Comparison of ENCODE assay signal across 7 mouse cellular contexts in the genomic region with DNA sequence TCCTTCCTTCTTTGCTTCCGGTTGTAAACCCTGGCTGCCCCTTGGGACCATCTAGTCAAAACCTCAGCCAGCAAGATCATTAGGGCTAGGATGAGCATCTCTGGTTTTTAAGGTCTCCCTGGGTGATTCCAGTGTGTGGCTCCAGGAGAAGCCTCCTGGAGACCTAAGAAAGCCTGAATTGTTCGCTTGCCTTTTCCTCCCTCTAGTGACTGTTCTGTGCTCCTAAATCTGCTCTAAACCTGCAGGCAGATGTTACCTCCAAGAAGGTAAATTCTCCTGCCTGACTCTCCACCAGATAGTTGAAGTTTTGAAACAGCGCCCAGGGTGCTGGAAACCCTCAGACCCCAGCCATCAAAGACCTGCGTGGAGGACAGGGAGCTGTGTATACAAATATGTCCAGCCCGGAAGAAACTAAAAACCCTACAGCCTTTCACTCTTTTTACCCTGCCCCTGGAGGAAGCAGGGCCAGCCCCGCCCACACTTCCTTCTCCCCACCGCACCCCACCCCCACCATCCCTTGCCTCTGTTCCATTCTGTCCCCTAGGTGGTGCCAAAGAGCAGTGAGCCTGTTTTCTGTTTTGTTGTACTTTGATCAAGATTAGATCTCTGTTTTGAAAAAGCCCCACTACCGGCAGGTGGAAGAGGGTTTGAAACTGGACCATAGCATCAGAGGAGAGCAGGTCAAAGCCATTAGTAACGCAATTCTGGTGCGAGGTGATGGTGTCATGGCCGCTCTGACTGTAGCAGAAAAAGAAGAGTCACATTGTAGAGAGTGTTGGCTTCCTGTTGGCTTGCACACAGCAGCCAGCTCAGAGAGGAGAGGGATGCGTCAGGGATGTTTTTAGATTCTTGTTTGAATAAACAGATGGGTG. TPM values are rescaled to one million over a fixed set of nuclear protein-coding genes. Genes with fewer than 3 reads are reported as not detected.
DNase-seq lines count a peak whose midpoint lies in the region; ATAC-seq and TF ChIP-seq lines count a peak whose summit lies in the region.

No protein-coding gene starts in this region.

- TF ChIP-seq CTCF in Patski (IDR thresholded peaks at IDR 0.05) = peak; percentile 59

- H3K9me3 ChIP-seq in hindbrain, embryonic 14.5 days (ENCODE audit: control insufficient read depth, low read length) = no peaks in the 10 kb centered on the region

- H3K27ac ChIP-seq in hindbrain, embryonic 14.5 days = no peak overlapping the region

- no peak for DNase-seq in Patski (ENCODE audit: low read depth, low spot score)
- DNase-seq in cerebellum, adult 18-20 months = peak; percentile 43 to 51
- peak; percentile 78 for DNase-seq in forelimb bud, embryonic 11.5 days (ENCODE audit: low read depth, low spot score)
- DNase-seq in hindbrain, embryonic 14.5 days (ENCODE audit: low spot score) = peak; percentile 75
- DNase-seq in left cerebral cortex, adult 18-20 months (ENCODE audit: low spot score in 2 of 2) = peak; percentile 50 to 52
- DNase-seq in skeletal muscle tissue, adult 2 months (ENCODE audit: low read depth, low spot score) = peak; percentile 56

- in situ Hi-C loops in Patski (cut with MboI; ENCODE audit: low pct_unique_long_range_greater_than_20kb) = loop anchor here (5.0 kb wide), 2 partner anchors 793 to 948 kb away; no protein-coding TSS in a partner anchor

- 11% methylated on average over 12 of the region's 12 CpGs for WGBS in hindbrain, embryonic 14.5 days

- peak overlapping the region; percentile 25 for H3K4me2 ChIP-seq in hindbrain, embryonic 14.5 days (replicated peaks)

- CTCF ChIA-PET in Patski (lab: Charles Lee) = interaction anchor here (1.0 to 2.8 kb wide), 18 partner anchors 10 to 947 kb away, joined by 3 to 25 read pairs (median 5); a partner anchor contains a TSS

- H3K36me3 ChIP-seq in hindbrain, embryonic 14.5 days (replicated peaks; ENCODE audit: control insufficient read depth, insufficient read depth) = no peaks in the 10 kb centered on the region

- no peaks in the 10 kb centered on the region for H3K4me1 ChIP-seq in hindbrain, embryonic 14.5 days (replicated peaks; ENCODE audit: control insufficient read depth, insufficient read depth, low read length)

- H3K9ac ChIP-seq in hindbrain, embryonic 14.5 days = no peak overlapping the region

- H3K27me3 ChIP-seq in Patski = no peaks in the 10 kb centered on the region
- H3K27me3 ChIP-seq in hindbrain, embryonic 14.5 days (ENCODE audit: control insufficient read depth, insufficient read depth, low read length) = no peaks in the 10 kb centered on the region

- no peak overlapping the region for H3K4me3 ChIP-seq in hindbrain, embryonic 14.5 days (replicated peaks; ENCODE audit: low read length)

- POLR2A ChIA-PET in Patski (lab: Charles Lee) = interaction anchor here (0.7 to 1.2 kb wide), 2 partner anchors 33 to 38 kb away, joined by 3 read pairs; a partner anchor contains a TSS

- peak; percentile 46 for ATAC-seq in Patski
- no peak for ATAC-seq in hindbrain, embryonic 14.5 days (ENCODE audit: low FRiP score)
- peak; percentile 95 for ATAC-seq in megakaryocyte, adult 5-6 weeks (ENCODE audit: poor library complexity, severe bottlenecking)

RNA-seq across cellular contexts. Expression of a gene that starts 22.0 kb away (rescaled TPM):
- polyA plus RNA-seq in Patski (2021) = 0.51 TPM
- polyA plus RNA-seq in hindbrain, embryonic 14.5 days (2014; fragmentation: Nextera tagmentation; extraction: Ambion mirVana) = 2.6 and 2.7 TPM in 2 replicates
- 1 to 10 TPM in 1 of 2 experiments, under 1 TPM in 1; 0.94 to 2.4 TPM for total RNA-seq in left cerebral cortex, adult 18-20 months (2021)
- not detected in 2 replicates for total RNA-seq in megakaryocyte, adult 5-6 weeks (2015)
- not detected in 2 replicates for total RNA-seq in megakaryocyte, adult 5-6 weeks (2017)

RNA-seq across cellular contexts. Expression of a gene that starts 32.9 kb away (rescaled TPM):
- polyA plus RNA-seq in Patski (2021) = 63.7 TPM
- polyA plus RNA-seq in hindbrain, embryonic 14.5 days (2014; fragmentation: Nextera tagmentation; extraction: Ambion mirVana) = 99.2 and 103 TPM in 2 replicates
- 100 to 1,000 TPM; 175 to 214 TPM for total RNA-seq in left cerebral cortex, adult 18-20 months (2021)
- total RNA-seq in megakaryocyte, adult 5-6 weeks (2015) = 91.1 and 104 TPM in 2 replicates
- 39.0 and 45.6 TPM in 2 replicates for total RNA-seq in megakaryocyte, adult 5-6 weeks (2017)
